Mouse (Mus musculus): ENCODE data around the gene Kif27.

- TF ChIP-seq CTCF (conservative IDR thresholded peaks at IDR 0.05 in 1 of 2, IDR thresholded peaks at IDR 0.05 in 1 of 2; ENCODE audit: low read depth in 2 of 2, low read length in 2 of 2), result no peak
- TF ChIP-seq POLR2A (IDR thresholded peaks at IDR 0.05; ENCODE audit: low read depth, low read length), result no peak
- no peak for TF ChIP-seq CHD1 (IDR thresholded peaks at IDR 0.05; ENCODE audit: low read depth, low read length)
- no peak for TF ChIP-seq PAX5 (IDR thresholded peaks at IDR 0.05; ENCODE audit: low read length)
- TF ChIP-seq EP300 (IDR thresholded peaks at IDR 0.05; ENCODE audit: low read length), result no peak
- no peak for TF ChIP-seq SMC3 (IDR thresholded peaks at IDR 0.05; ENCODE audit: low read depth, low read length)
- no peak for TF ChIP-seq USF2 (conservative IDR thresholded peaks at IDR 0.05; ENCODE audit: low read depth, low read length)
- no peak for TF ChIP-seq TCF12 (IDR thresholded peaks at IDR 0.05; ENCODE audit: low read depth, low read length)
- TF ChIP-seq MAX (IDR thresholded peaks at IDR 0.05; ENCODE audit: low read length), result no peak
- TF ChIP-seq MAFK (IDR thresholded peaks at IDR 0.05; ENCODE audit: insufficient replicate concordance, low read length), result no peak
- no peak for TF ChIP-seq POLR2AphosphoS2 (IDR thresholded peaks at IDR 0.05; ENCODE audit: low read depth, low read length)
Observed at GRCm38 (mm10) chr13:58273411-58274258, 85.3 kb downstream of the Kif27 start.

All from CH12.LX (cell line).